Mouse (Mus musculus): ENCODE results near the gene Actc1. TPM values are rescaled to one million over a fixed set of nuclear protein-coding genes. Genes with fewer than 3 reads are reported as not detected.

Actc1 gene
- polyA plus RNA-seq, 1 experiment from 2014 or later, result 10.0 TPM

DNA sequence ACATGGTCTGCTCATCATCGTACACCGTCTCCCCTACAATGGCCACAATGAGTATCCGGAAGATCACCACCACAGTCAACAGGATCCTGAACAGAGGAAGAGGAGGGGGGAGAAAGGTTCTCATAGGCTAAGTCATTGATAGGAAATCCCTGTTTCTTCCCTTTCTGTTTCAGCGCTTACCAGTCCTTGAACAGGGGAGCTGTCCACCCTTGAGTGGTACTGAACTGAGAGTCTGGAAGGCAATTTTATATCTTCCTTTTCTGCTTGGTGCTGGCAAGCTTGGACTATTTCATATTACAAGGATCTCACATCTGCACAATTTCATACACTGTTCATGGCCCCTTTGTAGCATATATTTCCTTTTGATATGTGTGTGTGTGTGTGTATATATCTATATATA, 41.5 kb downstream of the Actc1 start:
- Histone ChIP-seq H3K9ac (replicated peaks; ENCODE audit: low read depth, low read length) (no peak overlapping the region), H3K36me3 (ENCODE audit: control insufficient read depth, insufficient read depth, low read length) (no peaks in the 10 kb centered on the region), H3K27ac (ENCODE audit: low read depth, low read length) (no peak overlapping the region), H3K4me2 (ENCODE audit: low read depth, low read length) (peak overlapping the region; percentile 83; the same call in 1 of the 2 replicates), H3K4me3 (ENCODE audit: low read depth, low read length) (peak overlapping the region; percentile 55), H3K27me3 (ENCODE audit: control insufficient read depth, insufficient read depth, low read length) (peaks cover 10% of the 10 kb centered on the region; the same call in 1 of the 2 replicates), H3K4me1 (ENCODE audit: control insufficient read depth, insufficient read depth, low read length) (peaks cover 6% of the 10 kb centered on the region; the same call in 1 of the 2 replicates), H3K9me3 (ENCODE audit: control insufficient read depth, low read length) (no peaks in the 10 kb centered on the region)
- no peak for ATAC-seq (ENCODE audit: low read depth)
- WGBS, result 45% methylated on average over 4 of the region's 4 CpGs

DNA sequence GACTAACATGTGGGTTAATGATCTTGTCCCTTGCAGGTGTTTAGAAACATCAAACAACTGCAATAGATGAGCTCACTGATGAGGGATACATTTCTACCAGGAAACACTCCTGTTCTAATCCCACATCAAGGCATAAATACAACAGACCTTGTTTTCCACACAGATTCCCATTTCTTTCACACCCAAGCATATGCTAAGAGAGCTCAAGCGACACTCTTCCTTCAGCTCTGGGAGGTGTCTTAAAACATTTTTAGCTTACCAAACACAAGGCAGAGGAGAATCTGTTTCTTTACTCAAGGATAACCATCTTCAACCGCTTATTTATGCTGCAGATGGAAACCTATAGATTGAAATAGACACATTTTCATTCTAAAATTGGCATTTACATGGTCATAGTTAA, 45.0 kb downstream of the Actc1 start:
- H3K9ac ChIP-seq (replicated peaks; ENCODE audit: low read depth, low read length), result no peak overlapping the region
- peaks cover 4% of the 10 kb centered on the region; the same call in 1 of the 2 replicates for H3K27me3 ChIP-seq (ENCODE audit: control insufficient read depth, insufficient read depth, low read length)
- WGBS, result 88% methylated on average over 2 of the region's 2 CpGs
- no peaks in the 10 kb centered on the region for H3K4me1 ChIP-seq (ENCODE audit: control insufficient read depth, insufficient read depth, low read length)
- H3K4me2 ChIP-seq (ENCODE audit: low read depth, low read length), result no peak overlapping the region
- no peak for ATAC-seq (ENCODE audit: low read depth)
- H3K4me3 ChIP-seq (ENCODE audit: low read depth, low read length), result no peak overlapping the region
- no peaks in the 10 kb centered on the region for H3K36me3 ChIP-seq (ENCODE audit: control insufficient read depth, insufficient read depth, low read length)
- H3K27ac ChIP-seq (ENCODE audit: low read depth, low read length), result no peak overlapping the region
- H3K9me3 ChIP-seq (ENCODE audit: control insufficient read depth, low read length), result no peaks in the 10 kb centered on the region

DNA sequence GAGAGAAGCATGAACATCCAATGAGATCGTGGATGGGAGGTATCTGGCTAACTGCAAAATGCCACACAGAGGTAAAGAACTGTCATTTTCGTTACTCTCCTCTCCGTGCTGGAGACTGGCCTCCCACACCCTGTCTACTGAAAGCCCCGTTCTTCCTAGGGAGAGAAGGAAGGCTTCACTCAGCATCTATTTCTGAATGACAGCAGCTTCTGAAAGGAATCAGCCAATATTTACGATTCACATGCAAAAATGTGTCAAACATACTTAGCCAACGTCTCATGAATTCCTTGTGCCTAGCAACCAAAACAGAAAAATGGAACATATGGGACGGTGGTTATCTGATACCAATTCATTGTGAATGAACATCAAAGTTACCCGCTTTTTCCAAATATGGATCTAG, 55.9 kb downstream of the Actc1 start:
- 79% methylated on average over 8 of the region's 8 CpGs for WGBS

More for the DNA sequence above, 55.9 kb downstream of the Actc1 start:
- Histone ChIP-seq H3K27ac (ENCODE audit: low read depth, low read length) (no peak overlapping the region), H3K9me3 (ENCODE audit: control insufficient read depth, low read length) (no peaks in the 10 kb centered on the region), H3K9ac (replicated peaks; ENCODE audit: low read depth, low read length) (no peak overlapping the region), H3K27me3 (ENCODE audit: control insufficient read depth, insufficient read depth, low read length) (no peaks in the 10 kb centered on the region), H3K4me2 (ENCODE audit: low read depth, low read length) (no peak overlapping the region), H3K36me3 (ENCODE audit: control insufficient read depth, insufficient read depth, low read length) (no peaks in the 10 kb centered on the region), H3K4me3 (ENCODE audit: low read depth, low read length) (no peak overlapping the region), H3K4me1 (ENCODE audit: control insufficient read depth, insufficient read depth, low read length) (no peaks in the 10 kb centered on the region)
- ATAC-seq (ENCODE audit: low read depth), result no peak

Other genes with a start within 250 kb of the Actc1 start
- 244 and 315 TPM in 2 replicates for gene Scg5, start 224.4 kb downstream of the Actc1 start, polyA plus RNA-seq (2014; fragmentation: Nextera tagmentation; extraction: Ambion mirVana)
- 0.48 and 0.81 TPM in 2 replicates for gene Arhgap11a, start 204.9 kb downstream of the Actc1 start, polyA plus RNA-seq (2014; fragmentation: Nextera tagmentation; extraction: Ambion mirVana)
- gene Gjd2, start 39.9 kb downstream of the Actc1 start, polyA plus RNA-seq (2014; fragmentation: Nextera tagmentation; extraction: Ambion mirVana), result 5.7 and 7.2 TPM in 2 replicates
- gene Aqr, start 133.5 kb upstream of the Actc1 start, polyA plus RNA-seq (2014; fragmentation: Nextera tagmentation; extraction: Ambion mirVana), result 45.4 and 46.7 TPM in 2 replicates
- gene Zfp770, start 147.9 kb upstream of the Actc1 start, polyA plus RNA-seq (2014; fragmentation: Nextera tagmentation; extraction: Ambion mirVana), result 6.7 and 10.4 TPM in 2 replicates

All from neural tube, embryonic 14.5 days (tissue).